Mouse (Mus musculus): ENCODE measurements around the gene Car4. TPM values are rescaled to one million over a fixed set of nuclear protein-coding genes. Genes with fewer than 3 reads are reported as not detected.

Gene Car4
- polyA plus RNA-seq, 2 experiments, result 0.20 TPM; not detected in 1

DNA sequence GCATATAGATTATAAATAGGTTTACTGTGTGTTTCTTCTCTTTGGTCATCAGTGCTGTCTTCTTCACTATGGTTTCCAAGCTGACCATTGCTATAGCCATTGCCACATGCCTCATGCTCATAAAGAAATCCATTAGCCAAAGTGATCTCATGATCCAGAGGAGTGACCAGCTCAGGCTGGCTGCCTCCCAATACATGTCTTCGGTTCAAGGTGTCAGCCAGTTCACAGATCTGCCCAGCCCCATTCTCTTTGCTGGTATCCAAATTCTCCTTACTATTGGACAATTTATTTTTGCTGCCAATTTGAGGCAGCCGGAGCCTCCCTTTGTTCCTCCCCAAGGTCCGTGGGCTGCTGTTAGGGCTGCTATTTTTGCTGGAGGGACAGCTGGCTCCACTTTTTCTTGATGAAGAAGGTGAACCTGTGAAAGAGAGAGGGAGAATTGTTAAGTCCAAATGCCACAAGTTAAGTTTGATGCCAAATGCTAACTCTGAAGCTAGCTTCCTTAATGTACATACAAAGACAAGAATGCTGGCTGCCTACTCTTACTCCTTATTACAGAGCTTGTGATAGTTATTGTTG is 30.8 kb downstream of the Car4 start:
- no peak overlapping the region for H3K4me3 ChIP-seq (replicated peaks; ENCODE audit: low read length)
- no peaks in the 10 kb centered on the region for H3K27me3 ChIP-seq (ENCODE audit: control insufficient read depth, insufficient read depth, low read length)
- H3K4me1 ChIP-seq (ENCODE audit: control insufficient read depth, insufficient read depth, low read length), result no peaks in the 10 kb centered on the region
- DNase-seq (ENCODE audit: low spot score), result no peak
- no peak overlapping the region for H3K9ac ChIP-seq (ENCODE audit: low read depth, low read length, severe bottlenecking)
- H3K4me2 ChIP-seq (replicated peaks; ENCODE audit: low read depth, low read length, severe bottlenecking), result no peak overlapping the region
- 93% methylated on average over 3 of the region's 3 CpGs for WGBS
- H3K36me3 ChIP-seq (ENCODE audit: control insufficient read depth, insufficient read depth, low read length), result peaks cover 53% of the 10 kb centered on the region
- no peak overlapping the region for H3K27ac ChIP-seq (replicated peaks; ENCODE audit: low read depth, low read length)
- ATAC-seq (ENCODE audit: low FRiP score, low read depth), result no peak
- no peak for TF ChIP-seq POLR2A (IDR thresholded peaks at IDR 0.05; ENCODE audit: borderline replicate concordance, extremely low read depth, insufficient read depth, insufficient read length)
- no peaks in the 10 kb centered on the region for H3K9me3 ChIP-seq (ENCODE audit: control insufficient read depth, low read length)

GRCm38 (mm10) chr11:84992996-84993395 is 35.4 kb downstream of the Car4 start:
- Histone ChIP-seq H3K9me3 (ENCODE audit: control insufficient read depth, low read length) (no peaks in the 10 kb centered on the region), H3K36me3 (ENCODE audit: control insufficient read depth, insufficient read depth, low read length) (peaks cover 48% of the 10 kb centered on the region), H3K27me3 (ENCODE audit: control insufficient read depth, insufficient read depth, low read length) (no peaks in the 10 kb centered on the region), H3K4me3 (replicated peaks; ENCODE audit: low read length) (no peak overlapping the region), H3K4me2 (replicated peaks; ENCODE audit: low read depth, low read length, severe bottlenecking) (no peak overlapping the region), H3K4me1 (ENCODE audit: control insufficient read depth, insufficient read depth, low read length) (no peaks in the 10 kb centered on the region), H3K27ac (replicated peaks; ENCODE audit: low read depth, low read length) (no peak overlapping the region), H3K9ac (ENCODE audit: low read depth, low read length, severe bottlenecking) (no peak overlapping the region)
- DNase-seq (ENCODE audit: low spot score), result no peak
- ATAC-seq (ENCODE audit: low FRiP score, low read depth), result no peak
- 89% methylated on average over 1 of the region's 1 CpGs for WGBS
- no peak for TF ChIP-seq POLR2A (IDR thresholded peaks at IDR 0.05; ENCODE audit: borderline replicate concordance, extremely low read depth, insufficient read depth, insufficient read length)

GRCm38 (mm10) chr11:84995241-84995640 is 37.7 kb downstream of the Car4 start:
- ATAC-seq (ENCODE audit: low FRiP score, low read depth) (no peak), DNase-seq (ENCODE audit: low spot score) (no peak)
- H3K36me3 ChIP-seq (ENCODE audit: control insufficient read depth, insufficient read depth, low read length), result peaks cover 42% of the 10 kb centered on the region
- no peak overlapping the region for H3K9ac ChIP-seq (ENCODE audit: low read depth, low read length, severe bottlenecking)
- no peak overlapping the region for H3K4me2 ChIP-seq (replicated peaks; ENCODE audit: low read depth, low read length, severe bottlenecking)
- TF ChIP-seq POLR2A (IDR thresholded peaks at IDR 0.05; ENCODE audit: borderline replicate concordance, extremely low read depth, insufficient read depth, insufficient read length), result no peak
- H3K27me3 ChIP-seq (ENCODE audit: control insufficient read depth, insufficient read depth, low read length), result no peaks in the 10 kb centered on the region
- H3K4me1 ChIP-seq (ENCODE audit: control insufficient read depth, insufficient read depth, low read length), result no peaks in the 10 kb centered on the region
- no peaks in the 10 kb centered on the region for H3K9me3 ChIP-seq (ENCODE audit: control insufficient read depth, low read length)
- no peak overlapping the region for H3K27ac ChIP-seq (replicated peaks; ENCODE audit: low read depth, low read length)
- WGBS, result 64% methylated on average over 1 of the region's 1 CpGs
- no peak overlapping the region for H3K4me3 ChIP-seq (replicated peaks; ENCODE audit: low read length)

DNA sequence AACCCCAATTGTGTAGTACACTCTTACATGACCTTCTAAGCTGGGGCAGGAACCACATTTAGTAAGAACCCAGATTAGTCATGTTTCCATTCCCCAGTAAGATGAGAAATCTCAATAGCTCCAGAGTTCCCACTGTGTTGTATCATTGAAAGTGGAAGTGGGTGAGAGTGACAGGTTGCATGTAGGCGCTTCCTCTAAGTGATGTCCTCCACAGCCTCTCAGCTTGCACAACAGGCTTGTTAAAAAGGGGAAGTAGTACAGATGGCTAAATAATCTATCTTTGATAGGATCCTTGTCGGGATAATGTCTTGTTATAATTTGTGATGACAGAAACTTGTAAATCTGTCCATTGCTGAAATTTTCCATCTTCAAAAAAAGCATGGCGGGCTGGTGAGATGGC is 46.0 kb downstream of the Car4 start:
- H3K4me1 ChIP-seq (ENCODE audit: control insufficient read depth, insufficient read depth, low read length), result no peaks in the 10 kb centered on the region
- 91% methylated on average over 3 of the region's 3 CpGs for WGBS
- no peaks in the 10 kb centered on the region for H3K9me3 ChIP-seq (ENCODE audit: control insufficient read depth, low read length)
- no peak overlapping the region for H3K4me2 ChIP-seq (replicated peaks; ENCODE audit: low read depth, low read length, severe bottlenecking)
- H3K36me3 ChIP-seq (ENCODE audit: control insufficient read depth, insufficient read depth, low read length), result peaks cover 25% of the 10 kb centered on the region
- DNase-seq (ENCODE audit: low spot score) (no peak), ATAC-seq (ENCODE audit: low FRiP score, low read depth) (no peak)
- H3K4me3 ChIP-seq (replicated peaks; ENCODE audit: low read length), result no peak overlapping the region
- no peaks in the 10 kb centered on the region for H3K27me3 ChIP-seq (ENCODE audit: control insufficient read depth, insufficient read depth, low read length)
- H3K27ac ChIP-seq (replicated peaks; ENCODE audit: low read depth, low read length), result no peak overlapping the region
- no peak overlapping the region for H3K9ac ChIP-seq (ENCODE audit: low read depth, low read length, severe bottlenecking)
- TF ChIP-seq POLR2A (IDR thresholded peaks at IDR 0.05; ENCODE audit: borderline replicate concordance, extremely low read depth, insufficient read depth, insufficient read length), result no peak

DNA sequence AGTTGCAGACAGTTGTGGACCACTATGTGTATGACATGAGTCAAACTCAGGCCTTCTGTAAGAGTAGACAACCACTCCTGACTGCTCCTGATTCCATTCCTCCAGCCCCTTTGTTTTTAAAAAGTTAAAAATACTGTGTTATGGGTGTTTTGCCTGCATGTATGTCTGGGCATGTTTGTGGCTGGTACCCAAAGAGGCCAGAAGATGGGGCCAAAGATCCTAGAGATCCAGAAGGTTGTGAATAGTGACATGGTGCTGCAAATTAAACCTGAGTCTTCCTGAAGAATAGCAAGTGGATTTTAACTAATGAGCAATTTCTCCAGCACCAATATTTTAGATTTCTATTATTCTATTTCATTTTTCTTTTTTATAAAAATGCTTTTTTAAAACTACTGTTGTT is 55.5 kb downstream of the Car4 start:
- no peak for TF ChIP-seq POLR2A (IDR thresholded peaks at IDR 0.05; ENCODE audit: borderline replicate concordance, extremely low read depth, insufficient read depth, insufficient read length)
- Histone ChIP-seq H3K9ac (ENCODE audit: low read depth, low read length, severe bottlenecking) (no peak overlapping the region), H3K36me3 (ENCODE audit: control insufficient read depth, insufficient read depth, low read length) (peaks cover 22% of the 10 kb centered on the region), H3K9me3 (ENCODE audit: control insufficient read depth, low read length) (no peaks in the 10 kb centered on the region), H3K4me1 (ENCODE audit: control insufficient read depth, insufficient read depth, low read length) (no peaks in the 10 kb centered on the region), H3K27me3 (ENCODE audit: control insufficient read depth, insufficient read depth, low read length) (no peaks in the 10 kb centered on the region), H3K27ac (replicated peaks; ENCODE audit: low read depth, low read length) (no peak overlapping the region), H3K4me3 (replicated peaks; ENCODE audit: low read length) (no peak overlapping the region), H3K4me2 (replicated peaks; ENCODE audit: low read depth, low read length, severe bottlenecking) (no peak overlapping the region)
- no peak for ATAC-seq (ENCODE audit: low FRiP score, low read depth)
- no peak for DNase-seq (ENCODE audit: low spot score)

Other genes with a start within 250 kb of the Car4 start
- gene Mrm1, start 138.3 kb upstream of the Car4 start, polyA plus RNA-seq (2012; rRNA removed), result 10.9 and 11.8 TPM in 2 replicates
- gene Mrm1, start 138.3 kb upstream of the Car4 start, polyA plus RNA-seq (2014; fragmentation: Nextera tagmentation; extraction: Ambion mirVana), result 10.6 and 11.8 TPM in 2 replicates
- 22.6 and 29.7 TPM in 2 replicates for gene Dhrs11, start 128.8 kb upstream of the Car4 start, polyA plus RNA-seq (2012; rRNA removed)
- 11.5 and 16.2 TPM in 2 replicates for gene Dhrs11, start 128.8 kb upstream of the Car4 start, polyA plus RNA-seq (2014; fragmentation: Nextera tagmentation; extraction: Ambion mirVana)
- 86.7 and 105 TPM in 2 replicates for gene Ggnbp2, start 87.0 kb upstream of the Car4 start, polyA plus RNA-seq (2012; rRNA removed)
- gene Ggnbp2, start 87.0 kb upstream of the Car4 start, polyA plus RNA-seq (2014; fragmentation: Nextera tagmentation; extraction: Ambion mirVana), result 67.3 and 69.9 TPM in 2 replicates
- gene Myo19, start 77.6 kb upstream of the Car4 start, polyA plus RNA-seq (2012; rRNA removed), result 29.2 and 36.3 TPM in 2 replicates
- 11.0 and 11.3 TPM in 2 replicates for gene Myo19, start 77.6 kb upstream of the Car4 start, polyA plus RNA-seq (2014; fragmentation: Nextera tagmentation; extraction: Ambion mirVana)
- 4.9 and 5.8 TPM in 2 replicates for gene Pigw, start 77.5 kb upstream of the Car4 start, polyA plus RNA-seq (2012; rRNA removed)
- 2.4 and 3.6 TPM in 2 replicates for gene Pigw, start 77.5 kb upstream of the Car4 start, polyA plus RNA-seq (2014; fragmentation: Nextera tagmentation; extraction: Ambion mirVana)
- gene Znhit3, start 41.4 kb upstream of the Car4 start, polyA plus RNA-seq (2012; rRNA removed), result 35.0 and 37.2 TPM in 2 replicates
- 55.1 and 60.7 TPM in 2 replicates for gene Znhit3, start 41.4 kb upstream of the Car4 start, polyA plus RNA-seq (2014; fragmentation: Nextera tagmentation; extraction: Ambion mirVana)
- 9.0 and 10.7 TPM in 2 replicates for gene Usp32, start 182.4 kb downstream of the Car4 start, polyA plus RNA-seq (2012; rRNA removed)
- 5.9 and 6.0 TPM in 2 replicates for gene Usp32, start 182.4 kb downstream of the Car4 start, polyA plus RNA-seq (2014; fragmentation: Nextera tagmentation; extraction: Ambion mirVana)
- gene 1700125H20Rik, start 212.6 kb downstream of the Car4 start, polyA plus RNA-seq (2012; rRNA removed), result 0.16 TPM in 1 of 2 replicates, not detected in the other
- 0.30 and 0.77 TPM in 2 replicates for gene 1700125H20Rik, start 212.6 kb downstream of the Car4 start, polyA plus RNA-seq (2014; fragmentation: Nextera tagmentation; extraction: Ambion mirVana)

All from limb, embryonic 14.5 days (tissue).